Mouse (Mus musculus): ENCODE measurements at regions not wholly inside any gene's neighbourhood (a gene's known extent, or its start where the extent isn't known, plus 50 kb on each side); places are given as distances from the start of the nearest gene placed in this dataset.
"Not testable (repeated sequence)": the region's sequence is repeated elsewhere in the genome, so short reads cannot be mapped to it uniquely, and the experiment has no call there.

DNA sequence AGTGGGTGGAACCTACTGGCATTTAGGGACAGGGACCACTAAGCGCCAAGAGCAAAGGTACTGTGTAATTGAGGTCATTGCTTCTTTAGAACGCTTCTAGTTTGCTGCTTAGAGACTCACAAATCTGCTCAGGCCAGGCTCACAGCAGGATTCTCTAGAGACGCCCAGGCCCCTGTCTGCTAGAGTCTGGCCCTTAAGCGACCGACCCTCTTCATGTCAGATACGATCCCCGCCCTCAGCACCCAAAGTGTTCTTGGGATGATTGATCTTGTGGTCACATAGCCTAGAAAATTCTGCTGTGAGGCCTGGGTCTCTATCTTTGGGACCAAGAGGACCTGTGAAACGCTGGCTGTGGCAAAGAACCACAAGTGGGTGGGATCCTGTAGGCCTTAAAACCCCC is 109.9 kb upstream of the Ywhaq start:
- not testable (repeated sequence) for TF ChIP-seq CTCF (IDR thresholded peaks at IDR 0.05; ENCODE audit: low read depth, low read length); POLR2A (IDR thresholded peaks at IDR 0.05; ENCODE audit: borderline replicate concordance, low read depth, low read length)

Data from bone marrow macrophage, adult 2 months (primary cell).